Mouse (Mus musculus): ENCODE results near the gene Kcnip4. TPM values are rescaled to one million over a fixed set of nuclear protein-coding genes. Genes with fewer than 3 reads are reported as not detected.

Kcnip4 gene
- polyA plus RNA-seq, 1 experiment from 2014 or later, result 4.1 TPM

DNA sequence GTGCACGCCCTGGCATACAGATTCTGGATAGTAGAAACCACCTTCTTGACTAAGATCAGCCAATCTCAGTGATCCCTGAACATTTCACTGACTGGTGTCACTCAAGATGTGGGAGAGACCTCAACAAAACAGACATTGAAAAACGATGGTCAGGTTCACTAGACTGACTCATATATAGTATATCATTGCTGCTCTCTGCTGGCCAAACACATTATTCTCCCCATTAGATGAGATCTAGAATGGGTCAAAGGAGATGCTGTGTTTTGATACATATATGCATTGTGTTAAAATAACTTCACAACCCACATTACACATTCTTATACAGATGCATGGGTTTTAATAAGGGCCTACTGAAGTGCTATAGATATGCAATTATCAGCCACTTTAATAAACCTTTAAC, 787.1 kb downstream of the Kcnip4 start:
- no peak overlapping the region for H3K4me2 ChIP-seq (replicated peaks)
- H3K36me3 ChIP-seq, result no peaks in the 10 kb centered on the region
- no peaks in the 10 kb centered on the region for H3K9me3 ChIP-seq

GRCm38 (mm10) chr5:48718166-48718565, 806.5 kb downstream of the Kcnip4 start:
- Histone ChIP-seq H3K27me3 (no peaks in the 10 kb centered on the region), H3K9me3 (no peaks in the 10 kb centered on the region), H3K4me2 (replicated peaks) (no peak overlapping the region), H3K4me3 (no peak overlapping the region), H3K27ac (no peak overlapping the region), H3K36me3 (no peaks in the 10 kb centered on the region), H3K9ac (no peak overlapping the region), H3K4me1 (no peaks in the 10 kb centered on the region)
- no peak for ATAC-seq (ENCODE audit: low FRiP score, low read depth)

More for the DNA sequence above, 787.1 kb downstream of the Kcnip4 start:
- no peak overlapping the region for H3K27ac ChIP-seq
- no peak for ATAC-seq (ENCODE audit: low FRiP score, low read depth)
- 44% methylated on average over 2 of the region's 2 CpGs for WGBS
- H3K27me3 ChIP-seq, result no peaks in the 10 kb centered on the region
- no peaks in the 10 kb centered on the region for H3K4me1 ChIP-seq
- no peak overlapping the region for H3K4me3 ChIP-seq
- no peak overlapping the region for H3K9ac ChIP-seq

GRCm38 (mm10) chr5:48705997-48706396, 818.7 kb downstream of the Kcnip4 start:
- Histone ChIP-seq H3K4me3 (no peak overlapping the region), H3K4me1 (no peaks in the 10 kb centered on the region), H3K4me2 (replicated peaks) (no peak overlapping the region), H3K27me3 (no peaks in the 10 kb centered on the region), H3K9me3 (no peaks in the 10 kb centered on the region), H3K27ac (no peak overlapping the region), H3K36me3 (no peaks in the 10 kb centered on the region), H3K9ac (no peak overlapping the region)
- WGBS, result 77% methylated on average over 3 of the region's 3 CpGs
- ATAC-seq (ENCODE audit: low FRiP score, low read depth), result no peak

DNA sequence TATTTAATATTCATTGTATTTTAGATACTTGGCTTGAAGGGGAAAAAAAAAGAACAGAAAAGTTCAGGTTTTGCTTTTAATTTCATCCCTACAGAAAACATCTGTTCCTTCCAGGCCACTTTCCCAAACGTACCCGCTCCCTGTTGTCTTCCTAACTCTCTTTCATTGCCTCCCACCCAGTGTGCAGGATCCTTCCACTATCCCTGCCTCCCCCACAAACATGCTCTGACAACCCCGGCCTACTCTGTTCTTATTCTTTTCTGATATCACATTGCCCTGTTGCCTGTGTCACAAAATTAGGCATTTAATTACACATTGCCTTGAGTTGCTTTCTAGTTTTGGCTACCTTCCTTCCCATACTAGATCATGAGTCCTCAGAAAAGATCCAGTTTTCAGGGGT, 837.6 kb downstream of the Kcnip4 start:
- H3K27me3 ChIP-seq, result no peaks in the 10 kb centered on the region
- H3K27ac ChIP-seq, result no peak overlapping the region
- no peaks in the 10 kb centered on the region for H3K36me3 ChIP-seq
- no peak overlapping the region for H3K9ac ChIP-seq
- H3K4me2 ChIP-seq (replicated peaks), result no peak overlapping the region
- no peak overlapping the region for H3K4me3 ChIP-seq
- H3K4me1 ChIP-seq, result no peaks in the 10 kb centered on the region
- no peaks in the 10 kb centered on the region for H3K9me3 ChIP-seq
- ATAC-seq (ENCODE audit: low FRiP score, low read depth), result no peak
- WGBS, result 78% methylated on average over 3 of the region's 3 CpGs

DNA sequence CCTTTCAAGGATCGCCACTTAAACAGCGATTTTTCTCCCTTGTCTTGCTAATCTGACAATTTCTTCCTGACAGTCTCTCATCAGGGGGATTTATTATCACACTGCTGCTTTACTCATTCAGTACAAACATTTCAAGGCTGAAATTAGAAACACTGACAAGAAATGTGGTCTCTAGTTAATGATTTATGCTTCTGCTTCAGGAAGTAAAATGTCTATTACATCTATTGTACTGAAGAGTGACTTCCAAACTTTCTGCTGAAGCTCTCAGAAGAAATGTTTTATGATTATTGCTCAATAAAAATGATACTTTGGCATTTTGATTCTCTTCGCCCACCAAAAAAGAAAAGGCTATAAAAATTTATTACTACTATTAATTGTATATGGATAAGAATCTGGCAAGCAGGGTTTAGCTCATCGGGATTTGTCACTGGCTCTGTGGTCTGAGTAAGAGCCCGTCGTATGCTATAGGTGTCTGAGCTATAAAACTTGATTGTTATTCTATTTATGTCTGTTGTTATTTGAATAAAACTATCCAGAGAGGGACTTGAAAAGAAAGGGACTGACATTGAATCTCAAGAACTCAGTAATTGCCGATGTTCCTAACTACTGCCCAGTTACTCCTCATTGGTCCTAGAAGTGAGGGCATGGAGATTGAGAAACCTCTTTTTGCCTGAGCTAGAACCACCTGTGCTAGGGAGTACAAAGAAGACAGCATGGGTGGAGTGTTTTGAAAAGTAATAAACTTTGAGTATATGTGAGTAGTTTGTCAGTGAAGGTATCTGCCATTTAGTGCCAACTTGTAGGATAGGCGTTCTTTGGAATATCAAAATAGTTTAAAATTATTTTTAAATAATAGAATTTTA, 844.7 kb downstream of the Kcnip4 start:
- Histone ChIP-seq H3K27ac (no peak overlapping the region), H3K27me3 (no peaks in the 10 kb centered on the region), H3K36me3 (no peaks in the 10 kb centered on the region), H3K9me3 (no peaks in the 10 kb centered on the region), H3K9ac (no peak overlapping the region), H3K4me1 (no peaks in the 10 kb centered on the region; the same call in 1 of the 2 replicates), H3K4me3 (no peak overlapping the region), H3K4me2 (replicated peaks) (no peak overlapping the region)
- WGBS, result 61% methylated on average over 8 of the region's 8 CpGs
- no peak for ATAC-seq (ENCODE audit: low FRiP score, low read depth)

DNA sequence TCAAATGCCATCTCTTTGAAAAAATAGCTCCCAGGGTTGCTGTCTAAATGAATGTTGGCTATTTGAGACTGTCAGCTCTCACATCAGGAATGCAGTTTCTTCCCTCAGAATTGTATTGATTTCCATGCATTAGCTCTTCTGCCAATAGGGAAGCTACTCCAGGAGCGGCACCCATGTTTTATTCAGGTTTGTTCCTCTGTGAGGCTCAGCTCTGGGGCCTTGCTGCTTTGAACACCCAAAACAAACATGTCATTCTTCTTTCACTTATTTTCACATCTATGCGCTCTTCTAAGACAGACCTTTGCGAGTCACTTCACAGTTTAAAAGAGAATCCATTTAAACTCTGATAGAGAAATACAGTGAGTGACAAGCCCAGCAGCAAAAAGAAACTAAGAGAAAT, 862.2 kb downstream of the Kcnip4 start:
- 88% methylated on average over 3 of the region's 3 CpGs for WGBS
- Histone ChIP-seq H3K9me3 (no peaks in the 10 kb centered on the region), H3K27me3 (no peaks in the 10 kb centered on the region), H3K9ac (no peak overlapping the region), H3K36me3 (no peaks in the 10 kb centered on the region), H3K27ac (no peak overlapping the region), H3K4me1 (no peaks in the 10 kb centered on the region), H3K4me3 (no peak overlapping the region), H3K4me2 (replicated peaks) (no peak overlapping the region)
- no peak for ATAC-seq (ENCODE audit: low FRiP score, low read depth)

- ATAC-seq (ENCODE audit: low FRiP score, low read depth), result no peak
- Histone ChIP-seq H3K4me1 (no peaks in the 10 kb centered on the region), H3K27ac (no peak overlapping the region), H3K27me3 (no peaks in the 10 kb centered on the region), H3K4me3 (no peak overlapping the region), H3K9me3 (no peaks in the 10 kb centered on the region), H3K36me3 (no peaks in the 10 kb centered on the region), H3K9ac (no peak overlapping the region), H3K4me2 (replicated peaks) (no peak overlapping the region)
- WGBS, result 89% methylated on average over 3 of the region's 3 CpGs
These were observed 864.7 kb downstream of the Kcnip4 start for GRCm38 (mm10) chr5:48659975-48660374.

DNA sequence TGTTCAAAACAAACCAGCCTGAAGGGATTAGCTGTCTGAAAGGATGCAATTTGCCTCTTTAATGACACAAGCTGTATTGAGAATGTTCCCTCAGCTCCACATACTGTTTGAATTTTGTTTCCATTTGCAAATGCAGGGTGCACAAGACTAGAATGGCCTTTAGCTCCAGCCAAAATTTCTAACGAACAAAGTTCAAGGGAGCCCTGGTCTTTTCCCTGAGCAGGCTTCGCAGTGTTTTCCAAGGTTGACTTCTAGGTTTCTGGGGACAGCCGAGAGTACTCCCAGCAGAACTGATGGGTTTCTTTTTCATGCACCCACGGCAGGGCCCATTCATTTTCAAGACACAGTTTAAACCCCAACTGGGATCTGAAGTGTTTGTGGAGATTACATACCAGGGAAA, 874.2 kb downstream of the Kcnip4 start:
- Histone ChIP-seq H3K9ac (no peak overlapping the region), H3K36me3 (no peaks in the 10 kb centered on the region), H3K4me3 (no peak overlapping the region), H3K4me1 (peaks cover 7% of the 10 kb centered on the region), H3K9me3 (no peaks in the 10 kb centered on the region), H3K4me2 (replicated peaks) (no peak overlapping the region), H3K27ac (no peak overlapping the region), H3K27me3 (no peaks in the 10 kb centered on the region)
- ATAC-seq (ENCODE audit: low FRiP score, low read depth), result no peak
- 39% methylated on average over 4 of the region's 4 CpGs for WGBS

DNA sequence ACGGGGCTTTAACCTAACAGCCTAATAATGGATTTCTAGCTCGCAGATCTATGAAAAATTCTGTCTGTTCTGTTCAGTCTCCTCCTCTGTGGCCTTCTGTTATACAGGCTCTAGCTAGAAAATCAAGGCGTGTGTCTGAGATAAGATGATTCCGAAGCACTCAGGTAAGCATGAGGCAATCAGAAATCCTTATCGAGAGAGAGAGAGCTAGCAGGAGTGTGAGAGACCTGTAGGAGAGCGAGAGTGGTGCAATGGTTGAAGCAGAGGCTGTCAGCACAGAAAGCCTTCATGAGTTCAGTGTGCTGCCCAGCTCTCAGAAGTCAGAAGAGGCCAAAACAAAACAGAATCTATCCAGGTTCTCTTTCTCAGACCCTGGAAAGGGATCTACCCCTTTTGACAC, 888.0 kb downstream of the Kcnip4 start:
- H3K27ac ChIP-seq, result no peak overlapping the region
- no peaks in the 10 kb centered on the region for H3K9me3 ChIP-seq
- no peak for ATAC-seq (ENCODE audit: low FRiP score, low read depth)
- H3K36me3 ChIP-seq, result no peaks in the 10 kb centered on the region
- no peak overlapping the region for H3K4me2 ChIP-seq (replicated peaks)
- no peaks in the 10 kb centered on the region for H3K27me3 ChIP-seq
- no peak overlapping the region for H3K4me3 ChIP-seq
- 87% methylated on average over 6 of the region's 6 CpGs for WGBS
- H3K9ac ChIP-seq, result no peak overlapping the region
- no peaks in the 10 kb centered on the region for H3K4me1 ChIP-seq

- H3K9me3 ChIP-seq, result no peaks in the 10 kb centered on the region
- H3K4me2 ChIP-seq (replicated peaks), result no peak overlapping the region
- H3K4me3 ChIP-seq, result no peak overlapping the region
- 87% methylated on average over 3 of the region's 3 CpGs for WGBS
- H3K36me3 ChIP-seq, result no peaks in the 10 kb centered on the region
- no peak for ATAC-seq (ENCODE audit: low FRiP score, low read depth)
- no peaks in the 10 kb centered on the region for H3K4me1 ChIP-seq
- H3K27ac ChIP-seq, result no peak overlapping the region
- no peak overlapping the region for H3K9ac ChIP-seq
- H3K27me3 ChIP-seq, result no peaks in the 10 kb centered on the region
These were observed 891.1 kb downstream of the Kcnip4 start for GRCm38 (mm10) chr5:48633631-48634030.

DNA sequence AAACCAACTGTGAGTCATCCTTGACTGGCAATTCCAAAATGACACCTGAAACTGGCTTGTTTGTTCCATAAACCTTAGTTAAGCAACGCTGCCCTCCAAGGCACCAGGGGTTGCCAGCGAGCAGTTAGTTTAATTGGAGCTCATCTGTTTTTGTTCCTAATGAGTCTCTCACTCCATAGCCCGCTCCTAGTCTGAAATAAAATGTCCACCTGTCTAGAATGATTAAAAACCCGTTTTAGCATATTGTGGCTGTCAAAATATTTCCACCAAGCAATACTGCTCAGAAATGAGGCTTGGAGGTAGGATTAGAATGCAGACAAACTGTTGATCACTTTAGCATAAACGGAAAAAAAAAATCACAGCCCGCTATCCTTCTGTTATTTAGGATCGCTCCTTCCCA, 901.3 kb downstream of the Kcnip4 start:
- no peaks in the 10 kb centered on the region for H3K4me1 ChIP-seq
- H3K9ac ChIP-seq, result no peak overlapping the region
- H3K9me3 ChIP-seq, result no peaks in the 10 kb centered on the region
- H3K4me3 ChIP-seq, result no peak overlapping the region
- WGBS, result 58% methylated on average over 7 of the region's 7 CpGs
- H3K36me3 ChIP-seq, result no peaks in the 10 kb centered on the region
- no peak overlapping the region for H3K4me2 ChIP-seq (replicated peaks)
- H3K27ac ChIP-seq, result no peak overlapping the region
- no peaks in the 10 kb centered on the region for H3K27me3 ChIP-seq
- ATAC-seq (ENCODE audit: low FRiP score, low read depth), result no peak

DNA sequence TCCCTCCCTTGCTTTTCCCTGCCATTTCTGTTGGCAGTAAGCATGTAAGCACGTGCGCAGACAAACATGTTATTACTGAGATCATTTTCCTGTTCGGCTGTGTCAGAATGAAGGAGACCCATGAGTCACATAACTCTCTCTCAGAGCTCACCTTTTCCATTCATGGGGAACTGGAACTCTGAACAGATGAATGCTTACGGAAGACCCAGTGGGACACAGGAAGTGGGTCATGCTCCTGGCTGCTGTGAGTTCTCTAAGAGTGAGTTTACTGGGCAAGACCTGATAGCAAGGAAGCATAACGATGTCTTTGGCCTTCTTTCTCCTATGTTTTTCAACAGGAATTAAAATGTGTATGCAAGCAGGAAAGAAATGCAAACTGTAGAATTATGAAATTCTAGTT, 917.8 kb downstream of the Kcnip4 start:
- Histone ChIP-seq H3K4me3 (no peak overlapping the region), H3K27ac (no peak overlapping the region), H3K4me2 (replicated peaks) (no peak overlapping the region), H3K27me3 (no peaks in the 10 kb centered on the region), H3K9me3 (no peaks in the 10 kb centered on the region), H3K36me3 (no peaks in the 10 kb centered on the region), H3K9ac (no peak overlapping the region), H3K4me1 (no peaks in the 10 kb centered on the region)
- 67% methylated on average over 5 of the region's 5 CpGs for WGBS
- no peak for ATAC-seq (ENCODE audit: low FRiP score, low read depth)

DNA sequence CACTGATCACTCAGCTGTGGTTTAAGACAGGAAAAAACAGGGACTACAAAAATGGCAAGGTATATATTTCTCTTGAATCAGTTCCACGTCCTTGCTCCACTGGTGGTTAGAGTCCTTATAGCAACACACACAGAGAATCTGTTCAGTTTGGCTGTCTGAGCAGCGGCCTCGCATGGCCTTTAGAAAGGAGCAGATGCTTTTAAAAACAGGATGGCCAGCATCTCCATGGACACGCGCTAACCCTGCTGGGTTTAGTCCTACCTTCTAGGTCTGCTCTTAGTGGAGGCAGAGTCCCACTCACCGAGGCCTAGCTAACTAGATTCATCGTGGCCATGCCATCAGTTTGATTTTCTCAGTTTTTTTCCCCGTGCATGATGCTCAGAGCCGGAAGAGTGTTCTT, 918.4 kb downstream of the Kcnip4 start:
- 87% methylated on average over 9 of the region's 9 CpGs for WGBS
- no peak for ATAC-seq (ENCODE audit: low FRiP score, low read depth)

More for the DNA sequence above, 918.4 kb downstream of the Kcnip4 start:
- no peaks in the 10 kb centered on the region for H3K9me3 ChIP-seq
- no peak overlapping the region for H3K4me3 ChIP-seq
- H3K36me3 ChIP-seq, result no peaks in the 10 kb centered on the region
- H3K27ac ChIP-seq, result no peak overlapping the region
- H3K4me2 ChIP-seq (replicated peaks), result no peak overlapping the region
- no peaks in the 10 kb centered on the region for H3K27me3 ChIP-seq
- no peaks in the 10 kb centered on the region for H3K4me1 ChIP-seq
- H3K9ac ChIP-seq, result no peak overlapping the region
